Mouse (Mus musculus) forebrain, embryonic 14.5 days (tissue): ENCODE data around the gene 1600012H06Rik. TPM values are rescaled to one million over a fixed set of nuclear protein-coding genes. Genes with fewer than 3 reads are reported as not detected.
A peak's percentile ranks its signal among the peaks of the same experiment; 100 is the strongest.
"Not testable (repeated sequence)": the region's sequence is repeated elsewhere in the genome, so short reads cannot be mapped to it uniquely, and the experiment has no call there.

Experiments
- ATAC-seq: fragments of 200-750 bp; cut with Nextera tagmentation; 2 replicates; pipeline ENCODE4 v1.8.0; 2017; ENCODE audit warnings: mild to moderate bottlenecking, moderate library complexity
- DNase-seq: peaks from one replicate; pipeline ENCODE4 v3.0.0-alpha.2; 2015; ENCODE audit warnings: low spot score
- H3K27ac ChIP-seq: fragments of 300-500 bp; sonication (generic); 2 replicates; pipeline ENCODE4 v1.5.1; 2014; ENCODE audit warnings: low read depth, mild to moderate bottlenecking, control low read depth, low read length, moderate library complexity
- H3K27me3 ChIP-seq: fragments of 300-500 bp; sonication (generic); replicated peaks from 2 replicates; pipeline ENCODE4 v1.6.1; 2014; ENCODE audit warnings: low read length, control low read depth, mixed read lengths; ENCODE audit not compliant: control insufficient read depth, insufficient read depth
- H3K36me3 ChIP-seq: fragments of 300-500 bp; sonication (generic); 2 replicates; pipeline ENCODE4 v1.6.1; 2014; ENCODE audit warnings: low read length, control low read depth; ENCODE audit not compliant: control insufficient read depth, insufficient read depth
- H3K4me1 ChIP-seq: fragments of 300-500 bp; sonication (generic); 2 replicates; pipeline ENCODE4 v1.6.1; 2014; ENCODE audit warnings: antibody characterized with exemption, low read length, control low read depth; ENCODE audit not compliant: control insufficient read depth, insufficient read depth
- H3K4me2 ChIP-seq: fragments of 300-500 bp; sonication (generic); 2 replicates; pipeline ENCODE4 v1.6.1; 2014; ENCODE audit warnings: mild to moderate bottlenecking, control low read depth, low read length
- H3K4me3 ChIP-seq: fragments of 300-500 bp; sonication (generic); 2 replicates; pipeline ENCODE4 v1.5.1; 2014; ENCODE audit warnings: low read depth, low read length, control low read depth
- H3K9ac ChIP-seq: fragments of 300-500 bp; sonication (generic); 2 replicates; pipeline ENCODE4 v1.6.1; 2014; ENCODE audit warnings: mild to moderate bottlenecking, low read length, control low read depth, moderate library complexity
- H3K9me3 ChIP-seq: fragments of 300-500 bp; sonication (generic); replicated peaks from 2 replicates; pipeline ENCODE4 v1.6.1; 2016; ENCODE audit warnings: low read length, control low read depth, mixed read lengths; ENCODE audit not compliant: control insufficient read depth
- WGBS: fragments of 180-500 bp; shearing (Covaris S2); extraction: QIAGEN DNeasy Blood & Tissue Kit; methylation state at CpG from one replicate; pipeline ENCODE4 v1.1.7; 2014; 5-methylcytosine and 5-hydroxymethylcytosine counted together
- polyA plus RNA-seq: library from polyadenylated mRNA; unstranded; fragments of >200 nt; fragmentation: Nextera tagmentation; extraction: Ambion mirVana; gene quantifications from 2 replicates; pipeline ENCODE4 v1.2.1, GENCODE M21; 2014

Gene 1600012H06Rik
- polyA plus RNA-seq, 1 experiment from 2014 or later, result 29.3 TPM

GRCm38 (mm10) chr17:14959979-14960378 is 17.0 kb downstream of the 1600012H06Rik start:
- H3K9ac ChIP-seq, result peak overlapping the region; percentile 30; the same call in 1 of the 2 replicates

GRCm38 (mm10) chr17:14960520-14960919 is 17.5 kb downstream of the 1600012H06Rik start:
- Histone ChIP-seq H3K27me3 (no peaks in the 10 kb centered on the region), H3K9ac (peak overlapping the region; percentile 73), H3K27ac (no peak overlapping the region), H3K9me3 (no peaks in the 10 kb centered on the region), H3K36me3 (peaks cover 9% of the 10 kb centered on the region; the same call in 1 of the 2 replicates), H3K4me2 (peak overlapping the region; percentile 93), H3K4me3 (peak overlapping the region; percentile 63), H3K4me1 (peaks cover 6% of the 10 kb centered on the region)
- ATAC-seq (peak; percentile 13), DNase-seq (peak; percentile 2)
- WGBS, result 0% methylated on average over 13 of the region's 23 CpGs

More at GRCm38 (mm10) chr17:14959979-14960378, 17.0 kb downstream of the 1600012H06Rik start:
- Histone ChIP-seq H3K9me3 (no peaks in the 10 kb centered on the region), H3K4me2 (peak overlapping the region; percentile 93), H3K27ac (no peak overlapping the region), H3K36me3 (peaks cover 9% of the 10 kb centered on the region; the same call in 1 of the 2 replicates), H3K4me1 (peaks cover 6% of the 10 kb centered on the region), H3K27me3 (no peaks in the 10 kb centered on the region), H3K4me3 (peak overlapping the region; percentile 22)
- ATAC-seq, result no peak
- peak; percentile 7 for DNase-seq
- 21% methylated on average over 3 of the region's 3 CpGs for WGBS

- H3K27ac ChIP-seq, result peak within 1 kb of the TSS; percentile 52; the same call in 1 of the 2 replicates
- DNase-seq (peak; percentile 11), ATAC-seq (peak; percentile 85)
- H3K36me3 ChIP-seq, H3K27me3 ChIP-seq, H3K4me1 ChIP-seq, H3K9me3 ChIP-seq: not testable (repeated sequence)
- H3K4me2 ChIP-seq, result peak within 1 kb of the TSS; percentile 93
- H3K4me3 ChIP-seq, result peak within 1 kb of the TSS; percentile 63
- under 1% methylated on average over 44 of the region's 100 CpGs for WGBS
- H3K9ac ChIP-seq, result peak within 1 kb of the TSS; percentile 73
Measured at GRCm38 (mm10) chr17:14960951-14961556, 18.1 kb downstream of the 1600012H06Rik start, which contains the start of gene Phf10. Gene Phf10 (minus strand): TSS chr17:14961273.

- H3K27ac ChIP-seq, H3K4me3 ChIP-seq, DNase-seq, H3K9me3 ChIP-seq, H3K36me3 ChIP-seq, H3K27me3 ChIP-seq, H3K9ac ChIP-seq, H3K4me2 ChIP-seq, H3K4me1 ChIP-seq: not testable (repeated sequence)
- WGBS, result no CpG with 5 or more reads among the region's 44 CpGs
- ATAC-seq, result peak; percentile 96
Measured at GRCm38 (mm10) chr17:14961557-14962154, 18.7 kb downstream of the 1600012H06Rik start.

- not testable (repeated sequence) for H3K27me3 ChIP-seq, H3K4me3 ChIP-seq
- no CpG with 5 or more reads among the region's 6 CpGs for WGBS
Measured at GRCm38 (mm10) chr17:14968373-14968913, 25.5 kb downstream of the 1600012H06Rik start.

GRCm38 (mm10) chr17:14977718-14978361 is 34.9 kb downstream of the 1600012H06Rik start:
- H3K9me3 ChIP-seq, H3K4me3 ChIP-seq, H3K27me3 ChIP-seq, DNase-seq, H3K9ac ChIP-seq, H3K4me1 ChIP-seq, H3K36me3 ChIP-seq, H3K27ac ChIP-seq, H3K4me2 ChIP-seq: not testable (repeated sequence)
- under 1% methylated on average over 4 of the region's 7 CpGs for WGBS
- peak; percentile 6; the same call in 1 of the 2 replicates for ATAC-seq

More at GRCm38 (mm10) chr17:14968373-14968913, 25.5 kb downstream of the 1600012H06Rik start:
- H3K4me1 ChIP-seq, DNase-seq, H3K27ac ChIP-seq, H3K9me3 ChIP-seq, H3K9ac ChIP-seq, H3K36me3 ChIP-seq, H3K4me2 ChIP-seq, ATAC-seq: not testable (repeated sequence)

- H3K4me2 ChIP-seq, H3K36me3 ChIP-seq, H3K27ac ChIP-seq, H3K4me3 ChIP-seq, DNase-seq, H3K4me1 ChIP-seq, H3K9me3 ChIP-seq, H3K9ac ChIP-seq, H3K27me3 ChIP-seq: not testable (repeated sequence)
- ATAC-seq, result peak; percentile 99
- WGBS, result no CpG with 5 or more reads among the region's 60 CpGs
Measured at GRCm38 (mm10) chr17:14978362-14979038, 35.5 kb downstream of the 1600012H06Rik start, which contains the start of the genes 9030025P20Rik and Gm3417. Gene 9030025P20Rik (plus strand): TSS chr17:14978468. Gene Gm3417 (minus strand): TSS chr17:14978790.

GRCm38 (mm10) chr17:14990116-14990702 is 47.2 kb downstream of the 1600012H06Rik start:
- H3K4me2 ChIP-seq, H3K9me3 ChIP-seq, H3K36me3 ChIP-seq, H3K27ac ChIP-seq, H3K4me3 ChIP-seq, ATAC-seq, DNase-seq, H3K27me3 ChIP-seq, H3K9ac ChIP-seq, H3K4me1 ChIP-seq: not testable (repeated sequence)
- 80% methylated on average over 4 of the region's 5 CpGs for WGBS
